Mouse (Mus musculus) frontal cortex, postnatal 25 days (tissue): Measurements from ENCODE around the gene Unc13a.

Source experiments
- DNase-seq, 2 experiments: peaks; one replicate each; pipeline ENCODE4 v3.0.0; 2022; ENCODE audit warnings: low spot score in 2 of 2

Unc13a gene

GRCm38 (mm10) chr8:71591017-71591416 is 80.5 kb downstream of the Unc13a start:
- no peak for DNase-seq

GRCm38 (mm10) chr8:71588762-71589161 is 82.8 kb downstream of the Unc13a start:
- DNase-seq: no peak

- no peak for DNase-seq
Observed at GRCm38 (mm10) chr8:71586891-71587290, 84.7 kb downstream of the Unc13a start.

GRCm38 (mm10) chr8:71580201-71580600 is 91.4 kb downstream of the Unc13a start:
- DNase-seq: no peak

GRCm38 (mm10) chr8:71579476-71579875 is 92.1 kb downstream of the Unc13a start:
- no peak for DNase-seq

- DNase-seq: no peak
Observed at GRCm38 (mm10) chr8:71579009-71579408, 92.5 kb downstream of the Unc13a start.

GRCm38 (mm10) chr8:71577856-71578387 is 93.6 kb downstream of the Unc13a start:
- DNase-seq: no peak

- DNase-seq: no peak
Observed at GRCm38 (mm10) chr8:71575020-71575419, 96.5 kb downstream of the Unc13a start.

GRCm38 (mm10) chr8:71574426-71574825 is 97.1 kb downstream of the Unc13a start:
- DNase-seq: no peak
